Mouse (Mus musculus): ENCODE data around the gene Vps13c. TPM values are rescaled to one million over a fixed set of nuclear protein-coding genes. Genes with fewer than 3 reads are reported as not detected.

Vps13c gene
- total and polyA plus RNA-seq, 3 experiments = 10.8 to 25.7 (median 18.4) TPM

GRCm38 (mm10) chr9:67975491-67975890, 135.3 kb downstream of the Vps13c start:
- Histone ChIP-seq H3K4me2 (ENCODE audit: insufficient read depth, low read depth, poor library complexity, severe bottlenecking) (no peak overlapping the region), H3K27ac (ENCODE audit: insufficient read depth, low read depth) (no peak overlapping the region), H3K36me3 (replicated peaks in 1 of 2; ENCODE audit: control insufficient read depth in 1 of 2, insufficient read depth in 1 of 2, low read length in 1 of 2) (peaks cover 20 to 45% of the 10 kb centered on the region in 2 experiments), H3K9ac (ENCODE audit: insufficient read depth, low read depth) (no peak overlapping the region), H3K27me3 (replicated peaks) (no peaks in the 10 kb centered on the region), H3K4me3 (replicated peaks in 1 of 3; ENCODE audit: low read depth in 2 of 3, low read length in 2 of 3, poor library complexity in 1 of 3) (no peak overlapping the region), H3K4me1 (ENCODE audit: control insufficient read depth in 1 of 2, insufficient read depth in 2 of 2) (peaks cover 0 to 7% of the 10 kb centered on the region in 2 experiments; a peak in 1 of 4 replicates), H3K9me3 (replicated peaks; ENCODE audit: low read length) (no peaks in the 10 kb centered on the region), H3K79me2 (replicated peaks; ENCODE audit: control insufficient read depth, extremely low read depth, insufficient read depth, poor library complexity, severe bottlenecking) (no peaks in the 10 kb centered on the region)
- TF ChIP-seq USF1 (IDR thresholded peaks at IDR 0.05; ENCODE audit: low read depth, low read length) (no peak), UBTF (IDR thresholded peaks at IDR 0.05; ENCODE audit: low read depth, low read length) (no peak), CTCF (conservative IDR thresholded peaks at IDR 0.05 in 1 of 2, IDR thresholded peaks at IDR 0.05 in 1 of 2; ENCODE audit: low read depth in 2 of 2, low read length in 2 of 2) (no peak), E2F4 (IDR thresholded peaks at IDR 0.05; ENCODE audit: insufficient replicate concordance, low read depth, low read length) (no peak), GABPA (IDR thresholded peaks at IDR 0.05; ENCODE audit: insufficient replicate concordance, low read depth, low read length) (no peak), POLR2AphosphoS2 (IDR thresholded peaks at IDR 0.05; ENCODE audit: low read depth, low read length) (no peak), ETS1 (conservative IDR thresholded peaks at IDR 0.05; ENCODE audit: low read depth, low read length) (no peak), JUND (conservative IDR thresholded peaks at IDR 0.05; ENCODE audit: low read depth, low read length) (no peak), SIN3A (IDR thresholded peaks at IDR 0.05; ENCODE audit: low read length) (no peak), CHD2 (IDR thresholded peaks at IDR 0.05; ENCODE audit: low read length) (no peak), ELF1 (IDR thresholded peaks at IDR 0.05; ENCODE audit: low read depth, low read length) (no peak), KAT2A (IDR thresholded peaks at IDR 0.05; ENCODE audit: insufficient replicate concordance, low read length) (no peak), NRF1 (IDR thresholded peaks at IDR 0.05; ENCODE audit: low read depth, low read length) (no peak)
- DNase-seq (ENCODE audit: extremely low read depth) = no peak
- in situ Hi-C loops (cut with MboI; ENCODE audit: low pct_ligation_motif_present, low pct_unique_long_range_greater_than_20kb, low sequenced_read_pairs) = loop anchor here (10.0 kb wide), 1 partner anchor 161 kb away; no protein-coding TSS in a partner anchor
- dilution Hi-C loops (cut with MboI; ENCODE audit: extremely low pct_ligation_motif_present, extremely low pct_unique_long_range_greater_than_20kb, low sequenced_read_pairs) = no loop called here

GRCm38 (mm10) chr9:68006566-68006965, 166.4 kb downstream of the Vps13c start:
- Histone ChIP-seq H3K27me3 (replicated peaks) (no peaks in the 10 kb centered on the region), H3K36me3 (replicated peaks in 1 of 2; ENCODE audit: control insufficient read depth in 1 of 2, insufficient read depth in 1 of 2, low read length in 1 of 2) (no peaks in the 10 kb centered on the region), H3K27ac (ENCODE audit: insufficient read depth, low read depth) (no peak overlapping the region), H3K9me3 (replicated peaks; ENCODE audit: low read length) (no peaks in the 10 kb centered on the region), H3K4me2 (ENCODE audit: insufficient read depth, low read depth, poor library complexity, severe bottlenecking) (no peak overlapping the region), H3K79me2 (replicated peaks; ENCODE audit: control insufficient read depth, extremely low read depth, insufficient read depth, poor library complexity, severe bottlenecking) (no peaks in the 10 kb centered on the region), H3K4me3 (replicated peaks in 1 of 3; ENCODE audit: low read depth in 2 of 3, low read length in 2 of 3, poor library complexity in 1 of 3) (no peak overlapping the region), H3K9ac (ENCODE audit: insufficient read depth, low read depth) (no peak overlapping the region), H3K4me1 (ENCODE audit: control insufficient read depth in 1 of 2, insufficient read depth in 2 of 2) (peaks cover 0 to 10% of the 10 kb centered on the region in 2 experiments; a peak in 2 of 4 replicates)
- dilution Hi-C loops (cut with MboI; ENCODE audit: extremely low pct_ligation_motif_present, extremely low pct_unique_long_range_greater_than_20kb, low sequenced_read_pairs) = no loop called here
- TF ChIP-seq BHLHE40 (IDR thresholded peaks at IDR 0.05; ENCODE audit: low read depth, low read length) = no peak
- TF ChIP-seq CHD1 (IDR thresholded peaks at IDR 0.05; ENCODE audit: low read depth, low read length) = no peak
- no peak for TF ChIP-seq ZNF384 (IDR thresholded peaks at IDR 0.05; ENCODE audit: low read depth, low read length)
- TF ChIP-seq MXI1 (IDR thresholded peaks at IDR 0.05; ENCODE audit: low read depth, low read length) = no peak
- TF ChIP-seq TBP (conservative IDR thresholded peaks at IDR 0.05; ENCODE audit: low read depth, low read length) = no peak
- no peak for TF ChIP-seq MAFK (IDR thresholded peaks at IDR 0.05; ENCODE audit: insufficient replicate concordance, low read length)
- no peak for TF ChIP-seq UBTF (IDR thresholded peaks at IDR 0.05; ENCODE audit: low read depth, low read length)
- no peak for TF ChIP-seq HCFC1 (IDR thresholded peaks at IDR 0.05; ENCODE audit: low read depth, low read length)
- TF ChIP-seq PAX5 (IDR thresholded peaks at IDR 0.05; ENCODE audit: low read length) = no peak
- no peak for TF ChIP-seq KAT2A (IDR thresholded peaks at IDR 0.05; ENCODE audit: insufficient replicate concordance, low read length)
- TF ChIP-seq E2F4 (IDR thresholded peaks at IDR 0.05; ENCODE audit: insufficient replicate concordance, low read depth, low read length) = no peak
- no peak for TF ChIP-seq RCOR1 (conservative IDR thresholded peaks at IDR 0.05; ENCODE audit: low read depth, low read length)
- TF ChIP-seq EP300 (IDR thresholded peaks at IDR 0.05; ENCODE audit: low read length) = no peak
- TF ChIP-seq MAX (IDR thresholded peaks at IDR 0.05; ENCODE audit: low read length) = no peak
- TF ChIP-seq IRF4 (IDR thresholded peaks at IDR 0.05; ENCODE audit: low read depth, low read length) = no peak
- no peak for TF ChIP-seq CHD2 (IDR thresholded peaks at IDR 0.05; ENCODE audit: low read length)
- DNase-seq (ENCODE audit: extremely low read depth) = no peak
- in situ Hi-C loops (cut with MboI; ENCODE audit: low pct_ligation_motif_present, low pct_unique_long_range_greater_than_20kb, low sequenced_read_pairs) = no loop called here
